Mouse (Mus musculus) hindbrain, embryonic 13.5 days (tissue): ENCODE data around the gene Mcub. TPM values are rescaled to one million over a fixed set of nuclear protein-coding genes. Genes with fewer than 3 reads are reported as not detected.

ENCODE experiments used
- ATAC-seq: fragments of 200-750 bp; cut with Nextera tagmentation; 2 replicates; pipeline ENCODE4 v1.8.0; 2017; ENCODE audit warnings: moderate TSS enrichment; ENCODE audit not compliant: low FRiP score
- H3K27ac ChIP-seq: fragments of 300-500 bp; sonication (generic); 2 replicates; pipeline ENCODE4 v1.5.1; 2015; ENCODE audit warnings: inconsistent platforms, mild to moderate bottlenecking, moderate library complexity
- H3K27me3 ChIP-seq: fragments of 300-500 bp; sonication (generic); 2 replicates; pipeline ENCODE4 v1.6.1; 2015; ENCODE audit warnings: mild to moderate bottlenecking, inconsistent platforms
- H3K36me3 ChIP-seq: fragments of 300-500 bp; sonication (generic); 2 replicates; pipeline ENCODE4 v1.6.1; 2015; ENCODE audit warnings: mild to moderate bottlenecking, inconsistent platforms
- H3K4me1 ChIP-seq: fragments of 300-500 bp; sonication (generic); replicated peaks from 2 replicates; pipeline ENCODE4 v1.6.1; 2015; ENCODE audit warnings: inconsistent platforms
- H3K4me2 ChIP-seq: fragments of 300-500 bp; sonication (generic); 2 replicates; pipeline ENCODE4 v1.6.1; 2015; ENCODE audit warnings: inconsistent platforms, mild to moderate bottlenecking, moderate library complexity
- H3K4me3 ChIP-seq: fragments of 300-500 bp; sonication (generic); 2 replicates; pipeline ENCODE4 v1.5.1; 2015; ENCODE audit warnings: mild to moderate bottlenecking, inconsistent platforms
- H3K9ac ChIP-seq: fragments of 300-500 bp; sonication (generic); 2 replicates; pipeline ENCODE4 v1.6.1; 2015; ENCODE audit warnings: mild to moderate bottlenecking, inconsistent platforms
- H3K9me3 ChIP-seq: fragments of 300-500 bp; sonication (generic); 2 replicates; pipeline ENCODE4 v1.6.1; 2016; ENCODE audit warnings: inconsistent platforms
- WGBS: fragments of 180-500 bp; shearing (Covaris S2); methylation state at CpG from one replicate; pipeline ENCODE4 v1.1.7; 2015; 5-methylcytosine and 5-hydroxymethylcytosine counted together
- polyA plus RNA-seq: library from polyadenylated mRNA; unstranded; fragments of >200 nt; fragmentation: Nextera tagmentation; extraction: Ambion mirVana; gene quantifications from 2 replicates; pipeline ENCODE4 v1.2.1, GENCODE M21; 2015

Gene Mcub
- polyA plus RNA-seq: 3.6 and 4.0 TPM in 2 replicates

DNA sequence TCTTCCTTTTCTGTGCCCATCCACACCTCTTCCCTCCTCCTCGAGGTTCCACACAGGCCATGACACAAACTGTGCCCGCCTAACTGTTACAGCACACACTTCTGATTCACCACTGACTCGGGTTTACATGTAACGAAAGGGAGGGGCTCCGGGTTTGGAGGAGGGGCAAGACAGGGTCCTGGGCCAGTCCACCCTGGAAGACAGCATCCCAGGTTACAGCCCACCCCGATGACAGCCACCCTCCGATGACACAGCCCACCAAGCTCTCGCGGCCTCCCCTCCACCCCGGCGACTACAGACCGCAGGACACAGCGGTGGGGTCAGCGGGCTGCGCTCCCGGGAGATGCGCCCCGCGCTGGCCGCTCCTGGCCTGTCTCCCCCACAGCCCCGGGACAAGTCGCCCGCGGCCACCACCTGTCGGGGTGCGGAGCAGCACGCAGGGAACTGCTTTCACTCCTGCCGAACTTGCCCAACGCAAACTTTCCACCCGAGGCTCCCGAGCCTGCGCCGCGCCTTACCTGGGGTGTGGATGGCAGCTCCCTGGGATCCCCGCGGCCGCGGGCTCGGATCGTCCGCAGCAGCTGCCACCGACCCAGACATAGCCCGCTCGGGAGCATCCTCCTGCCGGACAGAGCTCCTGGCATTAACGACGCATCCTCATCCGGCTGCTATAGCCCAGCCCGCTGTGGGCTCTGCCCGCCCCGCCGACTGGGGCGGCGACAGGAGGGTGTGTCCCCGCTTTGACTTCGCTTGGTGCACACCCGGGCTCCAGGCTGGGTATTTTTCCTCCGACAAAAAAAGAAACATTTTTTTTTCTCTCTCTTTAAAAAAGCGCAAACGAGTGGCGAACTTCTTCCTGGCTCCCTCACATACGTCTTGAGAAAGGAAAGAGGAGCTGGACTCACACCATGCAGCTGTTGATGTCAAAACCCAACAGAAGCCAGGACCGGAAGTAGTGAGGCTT is at the start of gene Mcub:
Mcub (minus strand) TSS at position 775 of the 964 bp plus-strand sequence.
- under 1% methylated on average over 60 of the region's 63 CpGs for whole genome bisulfite sequencing

GRCm38 (mm10) chr3:130012943-130013342 is 42.9 kb upstream of the Mcub start:
- 86% methylated on average over 2 of the region's 2 CpGs for WGBS
- no peak overlapping the region for H3K9ac ChIP-seq
- H3K4me1 ChIP-seq: no peaks in the 10 kb centered on the region
- no peak overlapping the region for H3K27ac ChIP-seq
- H3K27me3 ChIP-seq: no peaks in the 10 kb centered on the region
- ATAC-seq: no peak
- no peaks in the 10 kb centered on the region for H3K9me3 ChIP-seq
- H3K4me3 ChIP-seq: no peak overlapping the region
- peaks cover 21% of the 10 kb centered on the region for H3K36me3 ChIP-seq
- no peak overlapping the region for H3K4me2 ChIP-seq

More for the DNA sequence above, at the start of gene Mcub:
- H3K27ac ChIP-seq: 0 out of 2 replicates have a peak within 1 kb of the TSS, but pooled peaks have one; percentile 9
- H3K4me2 ChIP-seq: peak within 1 kb of the TSS; percentile 99
- H3K9me3 ChIP-seq: no peaks in the 10 kb centered on the region
- H3K36me3 ChIP-seq: no peaks in the 10 kb centered on the region
- peak within 1 kb of the TSS; percentile 72 for H3K9ac ChIP-seq
- peak within 1 kb of the TSS; percentile 58 for H3K4me3 ChIP-seq
- ATAC-seq: peak; percentile 69
- peaks cover 24% of the 10 kb centered on the region for H3K4me1 ChIP-seq
- peaks cover 37% of the 10 kb centered on the region for H3K27me3 ChIP-seq

DNA sequence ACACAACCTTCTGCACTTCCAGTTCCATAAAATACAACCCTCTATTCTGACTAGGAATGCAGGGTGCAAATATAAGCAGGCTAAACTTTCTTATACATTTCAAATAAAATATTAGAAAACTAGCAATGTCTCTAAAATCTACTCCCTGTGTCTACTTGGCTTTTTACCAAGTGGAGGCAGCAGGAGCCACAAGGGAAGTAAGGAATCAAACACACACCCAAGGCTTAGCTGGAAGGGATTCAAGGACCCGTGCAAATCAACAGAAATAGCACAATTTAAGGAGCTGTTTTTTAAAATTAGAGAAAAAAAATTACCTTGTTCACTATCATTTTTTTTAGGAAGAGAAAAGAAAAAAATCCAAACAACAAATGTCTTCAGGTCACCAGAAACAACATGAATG is 41.2 kb upstream of the Mcub start:
- 89% methylated on average over 1 of the region's 1 CpGs for WGBS
- H3K27ac ChIP-seq: no peak overlapping the region
- H3K36me3 ChIP-seq: peaks cover 31% of the 10 kb centered on the region
- no peak overlapping the region for H3K4me3 ChIP-seq
- H3K4me2 ChIP-seq: no peak overlapping the region
- no peaks in the 10 kb centered on the region for H3K4me1 ChIP-seq
- H3K9me3 ChIP-seq: no peaks in the 10 kb centered on the region
- no peak overlapping the region for H3K9ac ChIP-seq
- H3K27me3 ChIP-seq: no peaks in the 10 kb centered on the region
- no peak for ATAC-seq

DNA sequence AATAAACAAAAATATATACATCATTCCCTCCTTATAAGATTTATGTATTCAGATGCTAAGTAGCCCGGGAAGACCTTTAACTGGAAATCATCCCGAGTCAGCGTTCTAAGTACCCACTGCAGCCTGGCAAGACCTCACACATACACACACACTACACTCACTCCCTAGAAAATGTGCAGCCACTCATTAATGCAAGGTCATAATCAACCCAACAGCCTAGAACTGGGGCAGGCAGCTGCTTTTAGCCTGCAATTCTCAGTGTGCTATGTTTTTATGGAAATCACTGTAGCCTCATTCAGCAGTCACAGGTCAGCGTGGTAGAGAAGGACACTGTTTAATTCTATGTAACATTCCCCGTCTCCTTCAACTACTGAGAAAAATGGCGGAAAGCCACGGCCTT is 36.1 kb upstream of the Mcub start:
- 94% methylated on average over 7 of the region's 7 CpGs for WGBS

GRCm38 (mm10) chr3:130000926-130001325 is 30.9 kb upstream of the Mcub start:
- 98% methylated on average over 11 of the region's 11 CpGs for WGBS
- no peak for ATAC-seq

More for the DNA sequence above, 36.1 kb upstream of the Mcub start:
- Histone ChIP-seq H3K4me3 (no peak overlapping the region), H3K36me3 (peaks cover 66% of the 10 kb centered on the region), H3K27me3 (no peaks in the 10 kb centered on the region), H3K9ac (no peak overlapping the region), H3K4me2 (no peak overlapping the region), H3K4me1 (no peaks in the 10 kb centered on the region), H3K27ac (no peak overlapping the region), H3K9me3 (no peaks in the 10 kb centered on the region)
- ATAC-seq: no peak

GRCm38 (mm10) chr3:129998526-129998925 is 28.5 kb upstream of the Mcub start:
- Histone ChIP-seq H3K9me3 (no peaks in the 10 kb centered on the region), H3K27ac (no peak overlapping the region), H3K9ac (no peak overlapping the region), H3K4me2 (no peak overlapping the region), H3K36me3 (peaks cover 89% of the 10 kb centered on the region), H3K27me3 (no peaks in the 10 kb centered on the region), H3K4me1 (no peaks in the 10 kb centered on the region), H3K4me3 (no peak overlapping the region)
- ATAC-seq: no peak
- 92% methylated on average over 6 of the region's 6 CpGs for WGBS

More at GRCm38 (mm10) chr3:130000926-130001325, 30.9 kb upstream of the Mcub start:
- H3K27me3 ChIP-seq: no peaks in the 10 kb centered on the region
- H3K4me3 ChIP-seq: no peak overlapping the region
- no peaks in the 10 kb centered on the region for H3K9me3 ChIP-seq
- H3K4me2 ChIP-seq: no peak overlapping the region
- no peaks in the 10 kb centered on the region for H3K4me1 ChIP-seq
- peaks cover 85% of the 10 kb centered on the region for H3K36me3 ChIP-seq
- H3K9ac ChIP-seq: no peak overlapping the region
- H3K27ac ChIP-seq: no peak overlapping the region

- ATAC-seq: no peak
- WGBS: 90% methylated on average over 7 of the region's 7 CpGs
Measured at GRCm38 (mm10) chr3:129998001-129998400, 28.0 kb upstream of the Mcub start.

DNA sequence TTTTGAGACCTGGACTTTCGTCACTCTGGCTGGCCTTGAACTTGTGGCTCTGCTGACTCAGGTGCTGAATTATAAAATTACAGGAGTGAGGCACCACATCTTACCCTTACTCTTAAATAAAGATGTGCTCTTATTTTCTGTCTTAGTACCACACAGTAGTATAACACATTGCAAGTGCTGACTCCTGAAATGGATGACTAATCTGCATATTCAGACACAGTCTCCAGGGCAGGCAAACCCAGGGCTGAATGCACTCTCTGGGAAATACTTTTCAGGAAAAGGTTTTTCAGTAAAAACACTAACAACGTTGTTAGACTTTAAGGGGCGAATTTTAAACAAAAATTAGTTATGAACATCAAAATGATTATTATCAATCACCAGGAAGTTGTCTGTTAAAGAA is 27.3 kb upstream of the Mcub start:
- ATAC-seq: no peak
- H3K9me3 ChIP-seq: no peaks in the 10 kb centered on the region
- H3K36me3 ChIP-seq: peaks cover 91% of the 10 kb centered on the region
- no peak overlapping the region for H3K4me3 ChIP-seq
- H3K4me2 ChIP-seq: no peak overlapping the region
- no peaks in the 10 kb centered on the region for H3K27me3 ChIP-seq
- H3K4me1 ChIP-seq: no peaks in the 10 kb centered on the region
- no peak overlapping the region for H3K27ac ChIP-seq
- no peak overlapping the region for H3K9ac ChIP-seq
- WGBS: 87% methylated on average over 3 of the region's 3 CpGs

More at GRCm38 (mm10) chr3:129998001-129998400, 28.0 kb upstream of the Mcub start:
- Histone ChIP-seq H3K4me2 (no peak overlapping the region), H3K9me3 (no peaks in the 10 kb centered on the region), H3K4me1 (no peaks in the 10 kb centered on the region), H3K9ac (no peak overlapping the region), H3K27ac (no peak overlapping the region), H3K27me3 (no peaks in the 10 kb centered on the region), H3K36me3 (peaks cover 91% of the 10 kb centered on the region), H3K4me3 (no peak overlapping the region)

DNA sequence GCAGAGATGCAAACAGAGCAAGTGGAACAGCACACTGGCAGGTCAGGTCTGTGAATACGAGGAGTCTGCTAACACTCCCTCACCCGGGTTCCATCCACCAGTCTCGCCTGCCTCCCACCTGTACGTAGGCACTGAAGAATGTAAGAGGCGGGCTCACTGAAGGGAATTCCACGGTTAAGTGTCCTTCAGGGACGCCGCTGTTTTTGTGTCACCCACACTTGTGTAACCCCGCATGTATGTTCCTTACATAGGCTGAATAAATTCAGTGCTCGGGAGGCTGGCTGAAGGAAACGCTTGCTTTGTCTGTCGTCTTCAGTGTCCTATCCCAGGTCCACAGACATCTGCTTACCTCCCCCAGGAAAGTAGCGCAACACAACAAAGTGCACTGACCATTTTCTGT is 17.3 kb upstream of the Mcub start:
- 96% methylated on average over 13 of the region's 13 CpGs for WGBS
- no peaks in the 10 kb centered on the region for H3K4me1 ChIP-seq
- H3K27ac ChIP-seq: no peak overlapping the region
- no peaks in the 10 kb centered on the region for H3K27me3 ChIP-seq
- no peak overlapping the region for H3K4me2 ChIP-seq
- no peaks in the 10 kb centered on the region for H3K9me3 ChIP-seq
- no peak overlapping the region for H3K4me3 ChIP-seq
- H3K36me3 ChIP-seq: peaks cover 89% of the 10 kb centered on the region
- no peak for ATAC-seq
- H3K9ac ChIP-seq: no peak overlapping the region

DNA sequence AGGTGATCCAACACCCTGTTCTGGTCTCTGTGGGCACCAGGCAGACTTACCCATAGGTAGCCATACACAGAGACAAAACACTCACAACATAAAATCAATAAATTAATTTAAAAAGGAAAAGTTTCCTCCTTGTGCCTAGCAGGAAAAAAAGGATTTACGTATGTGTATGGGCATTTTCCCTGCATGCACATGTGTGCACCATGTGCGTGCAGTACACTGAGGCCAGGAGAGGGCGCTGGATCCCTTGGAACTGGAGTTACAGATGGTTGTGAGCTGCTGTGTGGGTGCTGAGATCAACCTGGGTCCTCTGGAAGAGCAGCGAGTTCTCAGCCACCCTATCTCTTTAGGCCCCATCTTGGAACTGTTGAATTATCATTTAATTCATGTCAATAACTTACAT is 15.3 kb upstream of the Mcub start:
- Histone ChIP-seq H3K27me3 (no peaks in the 10 kb centered on the region), H3K9me3 (no peaks in the 10 kb centered on the region), H3K4me2 (no peak overlapping the region), H3K36me3 (peaks cover 82% of the 10 kb centered on the region), H3K9ac (no peak overlapping the region), H3K4me1 (no peaks in the 10 kb centered on the region), H3K27ac (no peak overlapping the region), H3K4me3 (no peak overlapping the region)
- no peak for ATAC-seq
- WGBS: 90% methylated on average over 4 of the region's 4 CpGs

DNA sequence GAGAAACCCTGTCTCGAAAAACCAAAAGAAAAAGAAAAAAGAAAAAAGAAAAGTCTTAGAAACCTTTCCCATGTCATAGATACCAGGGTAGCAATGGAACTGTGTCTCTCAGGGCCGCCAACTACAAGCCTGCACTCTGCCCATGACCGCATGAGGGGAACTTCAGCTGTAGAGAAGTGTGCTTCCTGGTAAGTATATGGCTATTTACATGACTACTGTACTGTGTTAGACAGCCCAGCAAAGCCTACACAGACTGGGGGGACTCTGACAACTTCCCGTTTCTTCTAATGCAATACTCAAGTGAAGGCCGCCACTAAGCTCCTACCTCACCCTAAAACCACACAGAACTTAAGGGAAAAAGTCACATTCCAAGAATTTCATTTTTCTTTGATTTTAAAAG is 14.8 kb upstream of the Mcub start:
- Histone ChIP-seq H3K27ac (no peak overlapping the region), H3K9me3 (no peaks in the 10 kb centered on the region), H3K9ac (no peak overlapping the region), H3K4me3 (no peak overlapping the region), H3K36me3 (peaks cover 76% of the 10 kb centered on the region), H3K4me1 (no peaks in the 10 kb centered on the region), H3K4me2 (no peak overlapping the region), H3K27me3 (no peaks in the 10 kb centered on the region)
- WGBS: 96% methylated on average over 5 of the region's 5 CpGs
- no peak for ATAC-seq

DNA sequence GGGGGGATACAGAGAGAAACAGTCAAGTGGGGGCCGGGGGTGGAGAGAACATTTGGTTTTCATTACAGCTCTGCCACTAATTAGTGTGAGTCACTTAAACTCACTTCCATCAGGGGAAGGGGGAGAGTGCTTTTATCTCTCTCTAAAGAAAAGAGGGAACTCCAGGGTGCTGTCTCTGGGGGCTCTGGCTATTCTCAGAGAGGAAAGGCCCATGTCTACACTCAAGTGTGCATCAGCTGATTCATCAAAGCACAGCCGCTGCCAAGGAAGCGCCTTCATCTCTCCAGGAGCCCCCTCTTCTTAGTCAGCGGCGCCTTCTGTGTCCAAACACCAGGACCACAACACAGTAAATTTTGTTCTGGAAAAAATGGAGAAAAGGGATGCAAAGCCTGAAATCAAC is 12.3 kb upstream of the Mcub start:
- no peak for ATAC-seq
- Histone ChIP-seq H3K4me3 (no peak overlapping the region), H3K9me3 (no peaks in the 10 kb centered on the region), H3K4me1 (no peaks in the 10 kb centered on the region), H3K9ac (no peak overlapping the region), H3K27ac (no peak overlapping the region), H3K4me2 (no peak overlapping the region), H3K36me3 (peaks cover 51% of the 10 kb centered on the region), H3K27me3 (no peaks in the 10 kb centered on the region)
- WGBS: 86% methylated on average over 5 of the region's 5 CpGs

- no peaks in the 10 kb centered on the region for H3K9me3 ChIP-seq
- no peaks in the 10 kb centered on the region for H3K27me3 ChIP-seq
- H3K4me3 ChIP-seq: no peak overlapping the region
- 88% methylated on average over 11 of the region's 11 CpGs for WGBS
- H3K9ac ChIP-seq: no peak overlapping the region
- no peak overlapping the region for H3K27ac ChIP-seq
- ATAC-seq: no peak
- H3K4me1 ChIP-seq: no peaks in the 10 kb centered on the region
- H3K36me3 ChIP-seq: peaks cover 46% of the 10 kb centered on the region
- H3K4me2 ChIP-seq: no peak overlapping the region
Measured at GRCm38 (mm10) chr3:129981756-129982155, 11.8 kb upstream of the Mcub start.
